Mouse (Mus musculus) CH12.LX (cell line): ENCODE measurements around the gene Arid5b. TPM values are rescaled to one million over a fixed set of nuclear protein-coding genes. Genes with fewer than 3 reads are reported as not detected.

Source experiments
- DNase-seq: peaks from one replicate; pipeline ENCODE4 v3.0.0-alpha.2; 2013; ENCODE audit errors: extremely low read depth
- H3K27ac ChIP-seq: 2 replicates; pipeline ENCODE4 v1.5.1; 2012; ENCODE audit warnings: low read depth, mild to moderate bottlenecking, control low read depth, moderate library complexity; ENCODE audit not compliant: insufficient read depth
- H3K27me3 ChIP-seq: replicated peaks from 2 replicates; pipeline ENCODE3; 2012; ENCODE audit warnings: inconsistent platforms
- H3K36me3 ChIP-seq, 2 experiments: replicated peaks in 1 of 2; 2 replicates each; pipeline versions ENCODE3 to v1.6.1; 2012; ENCODE audit warnings: inconsistent platforms in 1 of 2, low read length in 1 of 2, mild to moderate bottlenecking in 1 of 2, mixed read lengths in 1 of 2, moderate library complexity in 1 of 2; ENCODE audit not compliant: control insufficient read depth in 1 of 2, insufficient read depth in 1 of 2
- H3K4me1 ChIP-seq, 2 experiments: 2 replicates each; pipeline ENCODE4 v1.6.1; 2012; ENCODE audit warnings: inconsistent platforms in 1 of 2, moderate library complexity in 1 of 2; ENCODE audit not compliant: insufficient read depth in 2 of 2, control insufficient read depth in 1 of 2
- H3K4me2 ChIP-seq: 2 replicates; pipeline ENCODE4 v1.6.1; 2012; ENCODE audit warnings: low read depth, mild to moderate bottlenecking, control low read depth; ENCODE audit not compliant: poor library complexity, insufficient read depth, severe bottlenecking
- H3K4me3 ChIP-seq, 3 experiments: fragments of 150-350 bp in 1 of 3; sonication (generic) in 1 of 3; replicated peaks in 1 of 3; 2 replicates each; pipeline versions ENCODE3 to v1.5.1; 2011 to 2012; ENCODE audit warnings: low read depth in 2 of 3, low read length in 2 of 3, mild to moderate bottlenecking in 2 of 3, moderate library complexity in 2 of 3, control low read depth in 1 of 3, improper control_type of control experiment in 1 of 3, inconsistent platforms in 1 of 3, mixed read lengths in 1 of 3; ENCODE audit not compliant: poor library complexity in 1 of 3
- H3K79me2 ChIP-seq: replicated peaks from 2 replicates; pipeline ENCODE4 v1.6.1; 2012; ENCODE audit warnings: mild to moderate bottlenecking, moderate library complexity; ENCODE audit not compliant: control insufficient read depth, poor library complexity, insufficient read depth, severe bottlenecking; ENCODE audit errors: extremely low read depth
- H3K9ac ChIP-seq: 2 replicates; pipeline ENCODE4 v1.6.1; 2012; ENCODE audit warnings: low read depth, mild to moderate bottlenecking, control low read depth, moderate library complexity; ENCODE audit not compliant: insufficient read depth
- H3K9me3 ChIP-seq: replicated peaks from 2 replicates; pipeline ENCODE3; 2012; ENCODE audit warnings: low read length, inconsistent platforms, mixed read lengths
- CHD1 ChIP-seq: IDR thresholded peaks from 2 replicates; pipeline ENCODE4 v1.6.1; 2012; ENCODE audit warnings: low read depth, low read length, improper control_type of control experiment, inconsistent platforms
- E2F4 ChIP-seq: IDR thresholded peaks from 2 replicates; pipeline ENCODE4 v1.6.1; 2011; ENCODE audit warnings: low read depth, low read length, improper control_type of control experiment; ENCODE audit not compliant: insufficient replicate concordance
- ELF1 ChIP-seq: IDR thresholded peaks from 2 replicates; pipeline ENCODE4 v1.6.1; 2014; ENCODE audit warnings: low read depth, mild to moderate bottlenecking, inconsistent platforms, low read length, improper control_type of control experiment
- EP300 ChIP-seq: IDR thresholded peaks from 2 replicates; pipeline ENCODE4 v1.6.1; 2011; ENCODE audit warnings: low read length, improper control_type of control experiment
- IRF4 ChIP-seq: IDR thresholded peaks from 2 replicates; pipeline ENCODE4 v1.6.1; 2014; ENCODE audit warnings: low read depth, mild to moderate bottlenecking, inconsistent platforms, low read length, improper control_type of control experiment
- KAT2A ChIP-seq: IDR thresholded peaks from 2 replicates; pipeline ENCODE4 v1.6.1; 2012; ENCODE audit warnings: low read length, improper control_type of control experiment, inconsistent platforms; ENCODE audit not compliant: insufficient replicate concordance
- MAZ ChIP-seq: IDR thresholded peaks from 2 replicates; pipeline ENCODE4 v1.6.1; 2012; ENCODE audit warnings: low read depth, mild to moderate bottlenecking, inconsistent platforms, low read length, improper control_type of control experiment, moderate library complexity
- POLR2A ChIP-seq: IDR thresholded peaks from 2 replicates; pipeline ENCODE4 v1.6.1; 2011; ENCODE audit warnings: low read depth, mild to moderate bottlenecking, improper control_type of control experiment, low read length
- RAD21 ChIP-seq: IDR thresholded peaks from 2 replicates; pipeline ENCODE4 v1.6.1; 2011; ENCODE audit warnings: low read depth, mild to moderate bottlenecking, low read length, improper control_type of control experiment, moderate library complexity
- SMC3 ChIP-seq: IDR thresholded peaks from 2 replicates; pipeline ENCODE4 v1.6.1; 2011; ENCODE audit warnings: low read depth, low read length, improper control_type of control experiment
- TCF12 ChIP-seq: IDR thresholded peaks from 2 replicates; pipeline ENCODE4 v1.6.1; 2014; ENCODE audit warnings: low read depth, mild to moderate bottlenecking, inconsistent platforms, low read length, improper control_type of control experiment
- ZC3H11A ChIP-seq: IDR thresholded peaks from 2 replicates; pipeline ENCODE4 v1.6.1; 2012; ENCODE audit warnings: low read depth, mild to moderate bottlenecking, inconsistent platforms, low read length, improper control_type of control experiment
- ZMIZ1 ChIP-seq: IDR thresholded peaks from 2 replicates; pipeline ENCODE4 v1.6.1; 2012; ENCODE audit warnings: low read depth, mild to moderate bottlenecking, inconsistent platforms, low read length, improper control_type of control experiment
- ZNF384 ChIP-seq: IDR thresholded peaks from 2 replicates; pipeline ENCODE4 v1.6.1; 2012; ENCODE audit warnings: low read depth, low read length, improper control_type of control experiment, inconsistent platforms
- dilution Hi-C: fragments of 300-500 bp; cut with MboI; formaldehyde crosslinking; loops from 2 replicates; pipeline ENCODE4 v1.14.3; 2020; ENCODE audit warnings: low sequenced_read_pairs; ENCODE audit not compliant: extremely low pct_unique_long_range_greater_than_20kb, extremely low pct_ligation_motif_present
- in situ Hi-C: fragments of 300-500 bp; cut with MboI; formaldehyde crosslinking; loops from 3 replicates; pipeline ENCODE4 v1.14.3; 2019; ENCODE audit warnings: low sequenced_read_pairs, low pct_ligation_motif_present, low pct_unique_long_range_greater_than_20kb, mixed read lengths
- polyA plus RNA-seq: library from polyadenylated mRNA; unstranded; fragments of >175 nt; gene quantifications from 2 replicates; pipeline ENCODE4 v1.2.1, GENCODE M21; 2012; ENCODE audit warnings: low read depth; ENCODE audit not compliant: insufficient read length
- total RNA-seq, 2 experiments: library from RNA; depleted of rRNA; stranded (reverse); fragments of 300-350 nt in 1 of 2; fragments of >200 nt in 1 of 2; gene quantifications; 2 replicates each; pipeline ENCODE4 v1.2.3; 2012 to 2014

Arid5b gene
- total and polyA plus RNA-seq, 3 experiments, result 1.1 to 2.6 (median 1.8) TPM

DNA sequence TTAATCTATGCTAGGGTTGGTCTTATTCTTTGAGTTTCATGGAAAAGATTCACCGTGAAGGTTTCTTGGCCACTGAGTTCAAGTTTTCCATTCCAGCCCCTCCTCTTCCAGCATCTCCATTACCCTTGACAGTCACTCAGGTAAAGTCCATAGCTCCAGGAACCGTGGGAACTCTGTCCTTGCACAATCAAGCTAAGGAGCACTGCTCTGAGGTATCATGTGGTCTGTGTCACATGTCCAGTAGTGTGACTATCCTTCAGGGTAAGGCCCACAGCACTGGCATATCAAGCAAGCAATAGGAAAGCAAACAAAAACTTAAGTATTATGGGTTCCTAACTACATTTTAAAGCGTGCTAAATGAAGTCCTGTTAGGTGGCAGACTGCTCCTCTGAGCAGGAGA, 22.4 kb downstream of the Arid5b start:
- H3K36me3 ChIP-seq, result peaks cover 3 to 21% of the 10 kb centered on the region in 2 experiments
- TF ChIP-seq ZMIZ1 (no peak), ZNF384 (no peak)
- TF ChIP-seq, all 38 proteins: peak for 0
- dilution Hi-C loops, result no loop called here
- no peak for DNase-seq
- Histone ChIP-seq H3K27me3 (no peaks in the 10 kb centered on the region), H3K27ac (no peak overlapping the region), H3K4me3 (no peak overlapping the region), H3K79me2 (peaks cover 2% of the 10 kb centered on the region), H3K9me3 (no peaks in the 10 kb centered on the region), H3K9ac (no peak overlapping the region), H3K4me2 (no peak overlapping the region), H3K4me1 (peaks cover 12 to 52% of the 10 kb centered on the region in 2 experiments)
- in situ Hi-C loops, result no loop called here

GRCm38 (mm10) chr10:68253452-68254117, 25.0 kb downstream of the Arid5b start:
- peaks cover 0 to 8% of the 10 kb centered on the region in 2 experiments for H3K36me3 ChIP-seq
- H3K9ac ChIP-seq, result no peak overlapping the region
- no peaks in the 10 kb centered on the region for H3K9me3 ChIP-seq
- H3K4me1 ChIP-seq, result peaks cover 21 to 70% of the 10 kb centered on the region in 2 experiments
- no peak overlapping the region for H3K4me3 ChIP-seq
- dilution Hi-C loops, result no loop called here
- no peak overlapping the region for H3K4me2 ChIP-seq
- peaks cover 5% of the 10 kb centered on the region for H3K79me2 ChIP-seq
- no peaks in the 10 kb centered on the region for H3K27me3 ChIP-seq
- TF ChIP-seq ZC3H11A (no peak), MAZ (no peak), POLR2A (no peak), SMC3 (no peak), RAD21 (no peak)
- DNase-seq, result no peak
- no peak overlapping the region for H3K27ac ChIP-seq
- in situ Hi-C loops, result no loop called here

DNA sequence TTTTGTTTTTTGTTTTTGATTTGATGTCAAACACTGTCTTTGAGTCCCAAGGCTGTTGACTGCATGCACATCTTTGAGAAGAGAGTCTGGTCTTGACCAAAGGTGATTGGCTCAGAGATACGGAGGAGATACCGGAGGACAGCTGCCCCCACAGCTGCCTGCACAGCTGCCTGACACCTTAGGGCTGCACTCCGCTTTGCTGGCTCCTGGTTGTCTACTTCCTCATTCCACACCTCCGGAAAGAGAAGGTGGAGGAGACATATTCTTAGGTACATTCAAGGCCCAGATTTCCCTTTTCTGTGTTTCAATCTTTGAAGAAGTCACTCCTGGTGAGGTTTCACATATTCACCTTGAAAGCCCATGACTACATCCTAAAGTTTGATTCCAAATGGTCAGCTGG, 25.9 kb downstream of the Arid5b start:
- no peak for TF ChIP-seq KAT2A
- TF ChIP-seq CHD1, result no peak
- 0 out of 2 replicates have a peak, but pooled peaks have one; percentile 45 for TF ChIP-seq IRF4
- no peak for TF ChIP-seq POLR2A
- TF ChIP-seq EP300, result 0 out of 2 replicates have a peak, but pooled peaks have one; percentile 16
- peak; percentile 53 for TF ChIP-seq ELF1
- TF ChIP-seq ZMIZ1, result no peak
- peak; percentile 81 for TF ChIP-seq TCF12
- no peak for TF ChIP-seq E2F4
- Histone ChIP-seq H3K9me3 (no peaks in the 10 kb centered on the region), H3K4me3 (no peak overlapping the region), H3K4me2 (no peak overlapping the region), H3K27me3 (no peaks in the 10 kb centered on the region), H3K4me1 (peaks cover 19 to 71% of the 10 kb centered on the region in 2 experiments), H3K36me3 (peaks cover 0 to 6% of the 10 kb centered on the region in 2 experiments), H3K9ac (no peak overlapping the region), H3K79me2 (peaks cover 5% of the 10 kb centered on the region), H3K27ac (no peak overlapping the region)
- peak; percentile 50 for DNase-seq
- dilution Hi-C loops, result no loop called here
- in situ Hi-C loops, result no loop called here
